Mouse (Mus musculus) kidney, adult 2 months (tissue): ENCODE data around the gene Txnrd2.

Experiments used
- CTCF ChIP-seq: fragments of 200-500 bp; conservative IDR thresholded peaks from 2 replicates; pipeline ENCODE4 v1.5.1; 2011; ENCODE audit warnings: low read depth, mild to moderate bottlenecking, control low read depth, low read length, moderate library complexity, mixed read lengths; ENCODE audit not compliant: insufficient read depth, insufficient read length
- POLR2A ChIP-seq: fragments of 200-500 bp; IDR thresholded peaks from one replicate; pipeline ENCODE4 v1.6.1; 2011; ENCODE audit warnings: low read depth, low read length, control low read depth

GRCm38 (mm10) chr16:18503566-18504342, 77.6 kb downstream of the Txnrd2 start:
- TF ChIP-seq CTCF (no peak), POLR2A (no peak)
